Mouse (Mus musculus) embryonic facial prominence, embryonic 15.5 days (tissue): ENCODE data around the gene Hmgxb4. TPM values are rescaled to one million over a fixed set of nuclear protein-coding genes. Genes with fewer than 3 reads are reported as not detected.

ENCODE experiments used
- ATAC-seq: fragments of 200-750 bp; cut with Nextera tagmentation; 2 replicates; pipeline ENCODE4 v1.8.0; 2017; ENCODE audit warnings: low read depth, moderate TSS enrichment; ENCODE audit not compliant: insufficient number of reproducible peaks, low FRiP score, low TSS enrichment
- H3K27ac ChIP-seq: fragments of 300-500 bp; sonication (generic); replicated peaks from 2 replicates; pipeline ENCODE4 v1.5.1; 2015; ENCODE audit warnings: mild to moderate bottlenecking, inconsistent platforms
- H3K27me3 ChIP-seq: fragments of 300-500 bp; sonication (generic); 2 replicates; pipeline ENCODE4 v1.6.1; 2015; ENCODE audit warnings: inconsistent platforms
- H3K36me3 ChIP-seq: fragments of 300-500 bp; sonication (generic); 2 replicates; pipeline ENCODE4 v1.6.1; 2015; ENCODE audit warnings: mild to moderate bottlenecking, inconsistent platforms
- H3K4me1 ChIP-seq: fragments of 300-500 bp; sonication (generic); 2 replicates; pipeline ENCODE4 v1.6.1; 2015; ENCODE audit warnings: inconsistent platforms
- H3K4me2 ChIP-seq: fragments of 300-500 bp; sonication (generic); replicated peaks from 2 replicates; pipeline ENCODE4 v1.6.1; 2015; ENCODE audit warnings: mild to moderate bottlenecking, inconsistent platforms
- H3K4me3 ChIP-seq: fragments of 300-500 bp; sonication (generic); replicated peaks from 2 replicates; pipeline ENCODE4 v1.5.1; 2015; ENCODE audit warnings: mild to moderate bottlenecking, inconsistent platforms
- H3K9ac ChIP-seq: fragments of 300-500 bp; sonication (generic); 2 replicates; pipeline ENCODE4 v1.6.1; 2015; ENCODE audit warnings: inconsistent platforms
- H3K9me3 ChIP-seq: fragments of 300-500 bp; sonication (generic); replicated peaks from 2 replicates; pipeline ENCODE4 v1.6.1; 2016; ENCODE audit warnings: inconsistent platforms
- WGBS: fragments of 180-500 bp; shearing (Covaris S2); methylation state at CpG from one replicate; pipeline ENCODE4 v1.1.7; 2015; 5-methylcytosine and 5-hydroxymethylcytosine counted together
- polyA plus RNA-seq: library from polyadenylated mRNA; unstranded; fragments of >200 nt; fragmentation: Nextera tagmentation; extraction: Ambion mirVana; gene quantifications from 2 replicates; pipeline ENCODE4 v1.2.1, GENCODE M21; 2015

Gene Hmgxb4
- polyA plus RNA-seq, 1 experiment from 2014 or later: 38.2 TPM

GRCm38 (mm10) chr8:74981809-74982208, 11.3 kb upstream of the Hmgxb4 start:
- H3K4me3 ChIP-seq: no peak overlapping the region
- H3K9ac ChIP-seq: no peak overlapping the region
- no peaks in the 10 kb centered on the region for H3K36me3 ChIP-seq
- H3K9me3 ChIP-seq: no peaks in the 10 kb centered on the region
- no peak for ATAC-seq
- H3K27ac ChIP-seq: no peak overlapping the region
- H3K27me3 ChIP-seq: no peaks in the 10 kb centered on the region
- H3K4me1 ChIP-seq: no peaks in the 10 kb centered on the region
- no peak overlapping the region for H3K4me2 ChIP-seq
- 87% methylated on average over 6 of the region's 6 CpGs for WGBS

- ATAC-seq: no peak
- H3K9me3 ChIP-seq: no peaks in the 10 kb centered on the region
- no peaks in the 10 kb centered on the region for H3K27me3 ChIP-seq
- H3K4me1 ChIP-seq: no peaks in the 10 kb centered on the region
- no peak overlapping the region for H3K4me3 ChIP-seq
- no peak overlapping the region for H3K27ac ChIP-seq
- 86% methylated on average over 5 of the region's 5 CpGs for WGBS
- no peak overlapping the region for H3K4me2 ChIP-seq
- H3K9ac ChIP-seq: no peak overlapping the region
- H3K36me3 ChIP-seq: no peaks in the 10 kb centered on the region
These were observed 5.7 kb upstream of the Hmgxb4 start for GRCm38 (mm10) chr8:74987436-74987835.

GRCm38 (mm10) chr8:74990021-74990420, 3.1 kb upstream of the Hmgxb4 start:
- 15% methylated on average over 15 of the region's 15 CpGs for WGBS
- no peak overlapping the region for H3K4me3 ChIP-seq

GRCm38 (mm10) chr8:74993475-74994451, 607 bp downstream of the Hmgxb4 start:
- no peaks in the 10 kb centered on the region for H3K9me3 ChIP-seq
- peak overlapping the region; percentile 77 for H3K4me3 ChIP-seq
- H3K36me3 ChIP-seq: peaks cover 4% of the 10 kb centered on the region
- no peaks in the 10 kb centered on the region for H3K27me3 ChIP-seq
- H3K4me1 ChIP-seq: peaks cover 4% of the 10 kb centered on the region
- peak overlapping the region; percentile 50 for H3K4me2 ChIP-seq
- under 1% methylated on average over 94 of the region's 111 CpGs for WGBS
- peak; percentile 92 for ATAC-seq
- H3K27ac ChIP-seq: peak overlapping the region; percentile 97
- peak overlapping the region; percentile 99 for H3K9ac ChIP-seq

More at GRCm38 (mm10) chr8:74990021-74990420, 3.1 kb upstream of the Hmgxb4 start:
- H3K27ac ChIP-seq: no peak overlapping the region
- H3K36me3 ChIP-seq: no peaks in the 10 kb centered on the region
- H3K4me2 ChIP-seq: no peak overlapping the region
- no peak for ATAC-seq
- H3K9me3 ChIP-seq: no peaks in the 10 kb centered on the region
- no peaks in the 10 kb centered on the region for H3K27me3 ChIP-seq
- no peak overlapping the region for H3K9ac ChIP-seq
- H3K4me1 ChIP-seq: peaks cover 4% of the 10 kb centered on the region

- Histone ChIP-seq H3K36me3 (peaks cover 11% of the 10 kb centered on the region), H3K4me1 (peaks cover 4% of the 10 kb centered on the region), H3K9me3 (no peaks in the 10 kb centered on the region), H3K4me3 (peak overlapping the region; percentile 77), H3K9ac (peak overlapping the region; percentile 31; the same call in 1 of the 2 replicates), H3K27me3 (no peaks in the 10 kb centered on the region), H3K4me2 (peak overlapping the region; percentile 50), H3K27ac (peak overlapping the region; percentile 97)
- 3% methylated on average over 7 of the region's 7 CpGs for WGBS
- ATAC-seq: no peak
These were observed 1.4 kb downstream of the Hmgxb4 start for GRCm38 (mm10) chr8:74994540-74994939.

- Histone ChIP-seq H3K36me3 (peaks cover 44% of the 10 kb centered on the region), H3K27me3 (no peaks in the 10 kb centered on the region), H3K9me3 (no peaks in the 10 kb centered on the region), H3K9ac (no peak overlapping the region), H3K4me2 (no peak overlapping the region), H3K27ac (no peak overlapping the region), H3K4me3 (no peak overlapping the region), H3K4me1 (no peaks in the 10 kb centered on the region)
- WGBS: 92% methylated on average over 3 of the region's 3 CpGs
- ATAC-seq: no peak
These were observed 7.3 kb downstream of the Hmgxb4 start for GRCm38 (mm10) chr8:75000431-75000830.

- Histone ChIP-seq H3K4me3 (no peak overlapping the region), H3K4me1 (no peaks in the 10 kb centered on the region), H3K27me3 (no peaks in the 10 kb centered on the region), H3K4me2 (no peak overlapping the region), H3K9me3 (no peaks in the 10 kb centered on the region), H3K27ac (no peak overlapping the region), H3K9ac (no peak overlapping the region), H3K36me3 (peaks cover 32% of the 10 kb centered on the region)
- no peak for ATAC-seq
- WGBS: 92% methylated on average over 2 of the region's 2 CpGs
These were observed 15.7 kb downstream of the Hmgxb4 start for GRCm38 (mm10) chr8:75008826-75009225.

- H3K4me3 ChIP-seq: no peak overlapping the region
- H3K4me1 ChIP-seq: no peaks in the 10 kb centered on the region
- H3K27ac ChIP-seq: no peak overlapping the region
- no peaks in the 10 kb centered on the region for H3K27me3 ChIP-seq
- H3K9me3 ChIP-seq: no peaks in the 10 kb centered on the region
- WGBS: 51% methylated on average over 2 of the region's 2 CpGs
- H3K36me3 ChIP-seq: peaks cover 11% of the 10 kb centered on the region
- H3K4me2 ChIP-seq: no peak overlapping the region
- no peak overlapping the region for H3K9ac ChIP-seq
- ATAC-seq: no peak
These were observed 20.4 kb downstream of the Hmgxb4 start for GRCm38 (mm10) chr8:75013557-75013956.

- Histone ChIP-seq H3K27ac (no peak overlapping the region), H3K4me2 (no peak overlapping the region), H3K36me3 (peaks cover 7% of the 10 kb centered on the region), H3K27me3 (no peaks in the 10 kb centered on the region), H3K4me3 (no peak overlapping the region), H3K9ac (no peak overlapping the region), H3K4me1 (no peaks in the 10 kb centered on the region), H3K9me3 (no peaks in the 10 kb centered on the region)
- 77% methylated on average over 3 of the region's 3 CpGs for WGBS
- ATAC-seq: no peak
These were observed 20.8 kb downstream of the Hmgxb4 start for GRCm38 (mm10) chr8:75013964-75014363.

- H3K36me3 ChIP-seq: no peaks in the 10 kb centered on the region; the same call in 1 of the 2 replicates
- H3K4me1 ChIP-seq: no peaks in the 10 kb centered on the region
- H3K27ac ChIP-seq: no peak overlapping the region
- 58% methylated on average over 2 of the region's 2 CpGs for WGBS
- H3K9ac ChIP-seq: no peak overlapping the region
- H3K9me3 ChIP-seq: no peaks in the 10 kb centered on the region
- ATAC-seq: no peak
- H3K27me3 ChIP-seq: no peaks in the 10 kb centered on the region
- H3K4me2 ChIP-seq: no peak overlapping the region
- H3K4me3 ChIP-seq: no peak overlapping the region
These were observed 22.8 kb downstream of the Hmgxb4 start for GRCm38 (mm10) chr8:75015981-75016380.

GRCm38 (mm10) chr8:75016422-75016821, 23.3 kb downstream of the Hmgxb4 start:
- no peak overlapping the region for H3K4me2 ChIP-seq
- H3K4me1 ChIP-seq: no peaks in the 10 kb centered on the region
- H3K27ac ChIP-seq: no peak overlapping the region
- ATAC-seq: no peak
- H3K36me3 ChIP-seq: peaks cover 3% of the 10 kb centered on the region
- no peak overlapping the region for H3K4me3 ChIP-seq
- H3K9ac ChIP-seq: no peak overlapping the region
- no peaks in the 10 kb centered on the region for H3K27me3 ChIP-seq
- H3K9me3 ChIP-seq: no peaks in the 10 kb centered on the region
- WGBS: 92% methylated on average over 1 of the region's 1 CpGs
